In the genomic region with DNA sequence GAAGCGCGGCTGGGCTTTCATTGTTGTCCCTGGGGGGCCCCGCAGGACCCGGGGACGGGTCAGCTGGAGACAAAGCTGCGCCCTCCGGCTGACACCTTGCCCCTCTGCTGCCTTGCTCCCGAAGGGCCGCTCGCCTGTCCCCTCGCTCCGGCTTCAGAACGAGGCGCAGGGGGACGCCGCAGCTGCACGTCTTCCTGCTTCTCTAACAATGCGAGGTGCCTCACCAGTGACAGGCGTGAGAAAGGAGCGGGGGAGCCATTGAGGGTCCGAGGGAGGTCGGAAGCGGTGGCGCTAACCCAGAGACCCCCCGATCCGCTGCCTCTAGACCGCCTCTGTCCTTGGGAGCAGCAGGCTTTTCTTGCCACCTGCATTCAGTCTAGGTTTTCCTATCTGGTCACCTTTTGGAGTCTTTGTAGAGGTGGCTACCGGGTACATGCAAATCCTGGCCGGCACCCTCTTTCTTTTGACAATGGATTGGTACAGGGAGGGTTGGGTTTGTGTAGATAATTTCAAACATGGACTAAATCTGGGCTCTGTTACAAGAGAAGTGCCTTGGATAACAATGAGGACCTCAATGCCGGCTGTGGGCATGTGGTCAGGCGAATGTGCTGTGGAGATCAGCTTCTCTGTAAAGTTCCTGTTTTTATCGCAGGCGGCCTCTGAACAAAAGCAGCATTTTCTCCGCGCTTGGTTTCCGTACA, we compare ENCODE assay signal across 8 mouse cellular contexts. TPM values are rescaled to one million over a fixed set of nuclear protein-coding genes. Genes with fewer than 3 reads are reported as not detected.
DNase-seq lines count a peak whose midpoint lies in the region; ATAC-seq and TF ChIP-seq lines count a peak whose summit lies in the region.

No protein-coding gene starts in this region.

- no peaks in the 10 kb centered on the region for H3K27me3 ChIP-seq in kidney, adult 2 months (replicated peaks; ENCODE audit: control insufficient read depth, insufficient read depth, low read length)
- H3K27me3 ChIP-seq in liver, embryonic 11.5 days (replicated peaks; ENCODE audit: control insufficient read depth, insufficient read depth, low read length), result 0 out of 2 replicates have a peak, but pooled peaks cover 2% of the 10 kb centered on the region
- H3K27me3 ChIP-seq in stomach, embryonic 16.5 days (ENCODE audit: control insufficient read depth, insufficient read depth, low read length), result no peaks in the 10 kb centered on the region

- DNase-seq in A20 (ENCODE audit: low read depth, low spot score) (peak; percentile 85), adipocyte (ENCODE audit: low spot score) (peak; percentile 64)
- DNase-seq in embryo, embryonic 11.5 days (ENCODE audit: low read depth, low spot score), result peak; percentile 49
- peak; percentile 47 to 50 for DNase-seq in heart, adult 9 months (ENCODE audit: low spot score in 2 of 2)
- peak; percentile 49 for DNase-seq in kidney, adult 2 months
- peak; percentile 80 for DNase-seq in liver, embryonic 11.5 days (ENCODE audit: low spot score)

- TF ChIP-seq POLR2A in kidney, adult 2 months (IDR thresholded peaks at IDR 0.05; ENCODE audit: low read depth, low read length), result no peak

- peak overlapping the region; percentile 93 for H3K9ac ChIP-seq in liver, embryonic 11.5 days (ENCODE audit: low read depth, low read length)
- H3K9ac ChIP-seq in stomach, embryonic 16.5 days (ENCODE audit: low read length), result peak overlapping the region; percentile 98

- WGBS in kidney, adult 2 months, result under 1% methylated on average over 36 of the region's 36 CpGs
- WGBS in liver, embryonic 11.5 days, result under 1% methylated on average over 36 of the region's 36 CpGs
- under 1% methylated on average over 36 of the region's 36 CpGs for WGBS in stomach, embryonic 16.5 days

- H3K27ac ChIP-seq in kidney, adult 2 months (ENCODE audit: insufficient read depth, low read depth, low read length), result peak overlapping the region; percentile 81
- H3K27ac ChIP-seq in liver, embryonic 11.5 days (ENCODE audit: low read depth, low read length), result peak overlapping the region; percentile 83
- H3K27ac ChIP-seq in stomach, embryonic 16.5 days (ENCODE audit: low read length), result peak overlapping the region; percentile 95

- H3K4me2 ChIP-seq in liver, embryonic 11.5 days, result peak overlapping the region; percentile 99
- H3K4me2 ChIP-seq in stomach, embryonic 16.5 days (ENCODE audit: low read depth, low read length), result peak overlapping the region; percentile 63

- peak overlapping the region; percentile 81 for H3K4me3 ChIP-seq in kidney, adult 2 months (ENCODE audit: insufficient read depth, low read depth, low read length)
- peak overlapping the region; percentile 91 for H3K4me3 ChIP-seq in liver, embryonic 11.5 days (ENCODE audit: low read depth, low read length)
- H3K4me3 ChIP-seq in stomach, embryonic 16.5 days (replicated peaks; ENCODE audit: low read length), result peak overlapping the region; percentile 77

- no peak for TF ChIP-seq CTCF in kidney, adult 2 months (conservative IDR thresholded peaks at IDR 0.05; ENCODE audit: insufficient read depth, insufficient read length, low read depth, low read length)

- no peaks in the 10 kb centered on the region for H3K36me3 ChIP-seq in kidney, adult 2 months (ENCODE audit: control insufficient read depth, insufficient read depth, low read length)
- H3K36me3 ChIP-seq in liver, embryonic 11.5 days (ENCODE audit: control insufficient read depth, insufficient read depth, low read length), result no peaks in the 10 kb centered on the region
- no peaks in the 10 kb centered on the region for H3K36me3 ChIP-seq in stomach, embryonic 16.5 days (ENCODE audit: control insufficient read depth, insufficient read depth, low read length)

- peak; percentile 64 for ATAC-seq in liver, embryonic 11.5 days (replicated peaks; ENCODE audit: low FRiP score)
- ATAC-seq in monocyte, adult 5-6 weeks (replicated peaks; ENCODE audit: insufficient number of reproducible peaks, low FRiP score, low TSS enrichment, poor library complexity, severe bottlenecking), result 0 out of 2 replicates have a peak, but pooled peaks have one; percentile 24
- ATAC-seq in stomach, embryonic 16.5 days (ENCODE audit: insufficient read depth, low FRiP score), result peak; percentile 33

- no peaks in the 10 kb centered on the region for H3K9me3 ChIP-seq in liver, embryonic 11.5 days (ENCODE audit: control insufficient read depth, low read length)
- no peaks in the 10 kb centered on the region for H3K9me3 ChIP-seq in stomach, embryonic 16.5 days (replicated peaks; ENCODE audit: control insufficient read depth, low read length)

- no peaks in the 10 kb centered on the region for H3K4me1 ChIP-seq in kidney, adult 2 months (ENCODE audit: control insufficient read depth, insufficient read depth, low read length)
- peaks cover 21% of the 10 kb centered on the region for H3K4me1 ChIP-seq in liver, embryonic 11.5 days (replicated peaks; ENCODE audit: control insufficient read depth, insufficient read depth, low read length)
- peaks cover 22% of the 10 kb centered on the region for H3K4me1 ChIP-seq in stomach, embryonic 16.5 days (ENCODE audit: control insufficient read depth, insufficient read depth, low read length)

RNA-seq across cellular contexts. Expression of gene Dip2b, which starts 0.7 kb away (rescaled TPM):
- 4.7 and 5.4 TPM in 2 replicates for polyA plus RNA-seq in kidney, adult 2 months (2012; rRNA removed)
- 10.0 and 10.4 TPM in 2 replicates for polyA plus RNA-seq in liver, embryonic 11.5 days (2014; fragmentation: Nextera tagmentation; extraction: Ambion mirVana)
- 11.9 to 22.4 TPM (median 12.8 TPM) in 3 replicates for total RNA-seq in monocyte, adult 5-6 weeks (2017)
- polyA plus RNA-seq in stomach, embryonic 16.5 days (2015; fragmentation: Nextera tagmentation; extraction: Ambion mirVana), result 9.7 and 10.4 TPM in 2 replicates

Comparison
In these comparisons a context has a peak if more than half of its experiments do, and no peak if none do; other contexts are left out.
1. Peak in every context shown above with its lines: DNase-seq, ATAC-seq, H3K4me3 ChIP-seq and H3K27ac ChIP-seq.